Mouse (Mus musculus): ENCODE measurements around the gene Slc7a8.

GRCm38 (mm10) chr14:54749238-54749637, 32.5 kb downstream of the Slc7a8 start:
- no peak for TF ChIP-seq POLR2A (IDR thresholded peaks at IDR 0.05; ENCODE audit: borderline replicate concordance, control insufficient read depth, low read depth, low read length)
- TF ChIP-seq CTCF (IDR thresholded peaks at IDR 0.05; ENCODE audit: control insufficient read depth, insufficient read depth, low read length), result no peak

All from bone marrow, adult 2 months (tissue).